ENCODE assay signal across 14 mouse cellular contexts in genomic region chr12:86961589-86962344, GRCm38 (mm10). TPM values are rescaled to one million over a fixed set of nuclear protein-coding genes. Genes with fewer than 3 reads are reported as not detected.
DNase-seq lines count a peak whose midpoint lies in the region; ATAC-seq lines count a peak whose summit lies in the region.
"Had no signal": no experiment of that assay in that cellular context is flagged by ENCODE, and none has a peak within 500 bp of the region (broad histone marks: within the 10 kb centered on the region; RNA-seq: fewer than 3 reads in every experiment).

No protein-coding gene starts in this region.

- DNase-seq in embryonic facial prominence, embryonic 11.5 days (ENCODE audit: low spot score) = no peak
- no peak for DNase-seq in embryonic facial prominence, embryonic 10.5 days (ENCODE audit: low spot score)
- peak; percentile 64 to 68 for DNase-seq in heart, postnatal 36 days
- peak; percentile 68 to 79 for DNase-seq in urinary bladder, postnatal 4 days (ENCODE audit: low spot score in 2 of 2)
- no peak for DNase-seq in thymus, postnatal 25 days
- no peak for DNase-seq in layer of hippocampus, postnatal 36 days
- DNase-seq: adrenal gland, postnatal 25 days; kidney, postnatal 36 days had no signal

- H3K36me3 ChIP-seq in embryonic facial prominence, embryonic 11.5 days (replicated peaks; ENCODE audit: control insufficient read depth, insufficient read depth, low read depth, low read length) = peaks cover 7% of the 10 kb centered on the region
- H3K36me3 ChIP-seq in embryonic facial prominence, embryonic 10.5 days (replicated peaks) = peaks cover 95% of the 10 kb centered on the region
- H3K36me3 ChIP-seq in midbrain, embryonic 12.5 days = peaks cover 74% of the 10 kb centered on the region
- H3K36me3 ChIP-seq in midbrain, embryonic 13.5 days = peaks cover 80% of the 10 kb centered on the region

- H3K4me2 ChIP-seq in embryonic facial prominence, embryonic 11.5 days (ENCODE audit: low read depth, low read length) = no peak overlapping the region
- no peak overlapping the region for H3K4me2 ChIP-seq in midbrain, embryonic 12.5 days (replicated peaks)
- no peak overlapping the region for H3K4me2 ChIP-seq in midbrain, embryonic 13.5 days (replicated peaks)

- H3K27me3 ChIP-seq in embryonic facial prominence, embryonic 11.5 days (ENCODE audit: control insufficient read depth, insufficient read depth, low read length) = no peaks in the 10 kb centered on the region
- no peaks in the 10 kb centered on the region for H3K27me3 ChIP-seq in embryonic facial prominence, embryonic 10.5 days (replicated peaks; ENCODE audit: low read depth, poor library complexity, severe bottlenecking)
- no peaks in the 10 kb centered on the region for H3K27me3 ChIP-seq in midbrain, embryonic 12.5 days
- H3K27me3 ChIP-seq in midbrain, embryonic 13.5 days = no peaks in the 10 kb centered on the region

- intact Hi-C loops in heart, postnatal 36 days (cut with DNase I) = no loop called here

- 88% methylated on average over 11 of the region's 11 CpGs for WGBS in embryonic facial prominence, embryonic 11.5 days
- 90% methylated on average over 11 of the region's 11 CpGs for WGBS in embryonic facial prominence, embryonic 10.5 days
- WGBS in midbrain, embryonic 12.5 days = 72% methylated on average over 11 of the region's 11 CpGs
- 72% methylated on average over 11 of the region's 11 CpGs for WGBS in midbrain, embryonic 13.5 days

- no peak overlapping the region for H3K9ac ChIP-seq in embryonic facial prominence, embryonic 11.5 days (replicated peaks; ENCODE audit: low read length)
- H3K9ac ChIP-seq in midbrain, embryonic 12.5 days (replicated peaks) = 0 out of 2 replicates have a peak overlapping the region, but pooled peaks have one; percentile 6
- H3K9ac ChIP-seq in midbrain, embryonic 13.5 days (replicated peaks) = no peak overlapping the region

- H3K27ac ChIP-seq in embryonic facial prominence, embryonic 11.5 days (replicated peaks; ENCODE audit: low read depth, low read length) = no peak overlapping the region
- H3K27ac ChIP-seq in embryonic facial prominence, embryonic 10.5 days (replicated peaks) = no peak overlapping the region
- H3K27ac ChIP-seq in midbrain, embryonic 12.5 days (replicated peaks) = peak overlapping the region; percentile 56
- H3K27ac ChIP-seq in midbrain, embryonic 13.5 days = no peak overlapping the region

- peak; percentile 67; the same call in 1 of the 2 replicates for ATAC-seq in embryonic facial prominence, embryonic 11.5 days (replicated peaks; ENCODE audit: insufficient number of reproducible peaks, low FRiP score, low TSS enrichment, low read depth)
- ATAC-seq in midbrain, embryonic 12.5 days (ENCODE audit: low FRiP score, low read depth) = no peak
- ATAC-seq in midbrain, embryonic 13.5 days = no peak; the same call in 1 of the 2 replicates

- no peaks in the 10 kb centered on the region for H3K4me1 ChIP-seq in embryonic facial prominence, embryonic 11.5 days (ENCODE audit: control insufficient read depth, insufficient read depth, low read length)
- H3K4me1 ChIP-seq in embryonic facial prominence, embryonic 10.5 days = no peaks in the 10 kb centered on the region
- H3K4me1 ChIP-seq in midbrain, embryonic 12.5 days = 0 out of 2 replicates have a peak, but pooled peaks cover 2% of the 10 kb centered on the region
- no peaks in the 10 kb centered on the region for H3K4me1 ChIP-seq in midbrain, embryonic 13.5 days (replicated peaks)

- H3K4me3 ChIP-seq in embryonic facial prominence, embryonic 11.5 days (ENCODE audit: low read depth, low read length) = no peak overlapping the region
- H3K4me3 ChIP-seq in embryonic facial prominence, embryonic 10.5 days = no peak overlapping the region
- H3K4me3 ChIP-seq in midbrain, embryonic 12.5 days = no peak overlapping the region
- H3K4me3 ChIP-seq in midbrain, embryonic 13.5 days (replicated peaks) = no peak overlapping the region

- no peaks in the 10 kb centered on the region for H3K9me3 ChIP-seq in embryonic facial prominence, embryonic 11.5 days (replicated peaks; ENCODE audit: control insufficient read depth, low read length)
- H3K9me3 ChIP-seq in embryonic facial prominence, embryonic 10.5 days = no peaks in the 10 kb centered on the region
- H3K9me3 ChIP-seq in midbrain, embryonic 12.5 days = no peaks in the 10 kb centered on the region
- H3K9me3 ChIP-seq in midbrain, embryonic 13.5 days = no peaks in the 10 kb centered on the region

RNA-seq across cellular contexts. Expression of gene Cipc, which starts 14.9 kb away (rescaled TPM):
- polyA plus RNA-seq in embryonic facial prominence, embryonic 11.5 days (2014; fragmentation: Nextera tagmentation; extraction: Ambion mirVana) = 30.8 and 33.5 TPM in 2 replicates
- 35.1 and 37.1 TPM in 2 replicates for polyA plus RNA-seq in embryonic facial prominence, embryonic 10.5 days (2016; fragmentation: Nextera tagmentation; extraction: Ambion mirVana)
- 44.3 and 46.4 TPM in 2 replicates for polyA plus RNA-seq in midbrain, embryonic 12.5 days (2016; fragmentation: Nextera tagmentation; extraction: Ambion mirVana)
- polyA plus RNA-seq in midbrain, embryonic 13.5 days (2015; fragmentation: Nextera tagmentation; extraction: Ambion mirVana) = 49.8 and 51.2 TPM in 2 replicates
- 10 to 100 TPM; 46.4 to 48.4 TPM for total RNA-seq in heart, postnatal 36 days (2021)
- total RNA-seq in layer of hippocampus, postnatal 36 days (2021) = 10 to 100 TPM; 66.6 to 72.9 TPM

RNA-seq across cellular contexts. Expression of gene Zdhhc22, which starts 28.5 kb away (rescaled TPM):
- polyA plus RNA-seq in embryonic facial prominence, embryonic 11.5 days (2014; fragmentation: Nextera tagmentation; extraction: Ambion mirVana) = 0.57 and 0.72 TPM in 2 replicates
- polyA plus RNA-seq in embryonic facial prominence, embryonic 10.5 days (2016; fragmentation: Nextera tagmentation; extraction: Ambion mirVana) = 0.05 and 0.06 TPM in 2 replicates
- 0.98 and 1.9 TPM in 2 replicates for polyA plus RNA-seq in midbrain, embryonic 12.5 days (2016; fragmentation: Nextera tagmentation; extraction: Ambion mirVana)
- 6.0 and 7.1 TPM in 2 replicates for polyA plus RNA-seq in midbrain, embryonic 13.5 days (2015; fragmentation: Nextera tagmentation; extraction: Ambion mirVana)
- not detected for total RNA-seq in heart, postnatal 36 days (2021)
- 10 to 100 TPM in 1 of 2 experiments, 1 to 10 TPM in 1; 6.8 to 10.6 TPM for total RNA-seq in layer of hippocampus, postnatal 36 days (2021)
- total RNA-seq: hematopoietic stem cell, adult 5-6 weeks; megakaryocyte, adult 5-6 weeks; neutrophil, adult 5-6 weeks had no signal
- polyA plus RNA-seq: spleen, adult 2 months had no signal

RNA-seq across cellular contexts. Expression of gene Tmem63c, which starts 59.4 kb away (rescaled TPM):
- 0.14 and 0.18 TPM in 2 replicates for polyA plus RNA-seq in embryonic facial prominence, embryonic 11.5 days (2014; fragmentation: Nextera tagmentation; extraction: Ambion mirVana)
- polyA plus RNA-seq in embryonic facial prominence, embryonic 10.5 days (2016; fragmentation: Nextera tagmentation; extraction: Ambion mirVana) = 0.13 and 0.25 TPM in 2 replicates
- 1.5 and 1.7 TPM in 2 replicates for polyA plus RNA-seq in midbrain, embryonic 12.5 days (2016; fragmentation: Nextera tagmentation; extraction: Ambion mirVana)
- polyA plus RNA-seq in midbrain, embryonic 13.5 days (2015; fragmentation: Nextera tagmentation; extraction: Ambion mirVana) = 3.7 and 4.3 TPM in 2 replicates
- total RNA-seq in heart, postnatal 36 days (2021) = under 1 TPM in 1 of 2 experiments, not detected in 1; 0.25 TPM
- total RNA-seq in layer of hippocampus, postnatal 36 days (2021) = 10 to 100 TPM; 36.2 to 36.4 TPM
- total RNA-seq: hematopoietic stem cell, adult 5-6 weeks; megakaryocyte, adult 5-6 weeks; neutrophil, adult 5-6 weeks had no signal

Comparison
In these comparisons a context has a peak if more than half of its experiments do, and no peak if none do; other contexts are left out.
1. DNase-seq: peak in heart, postnatal 36 days (2 of 2) and urinary bladder, postnatal 4 days (2 of 2); none in embryonic facial prominence, embryonic 11.5 days (single experiment), embryonic facial prominence, embryonic 10.5 days (single experiment), thymus, postnatal 25 days (single experiment) and layer of hippocampus, postnatal 36 days (0 of 2).